In genomic region chr8:66860921-66861588, GRCm38 (mm10) we compare ENCODE assay signal across 8 mouse cellular contexts. TPM values are rescaled to one million over a fixed set of nuclear protein-coding genes. Genes with fewer than 3 reads are reported as not detected.
A peak's percentile ranks its signal among the peaks of the same experiment; 100 is the strongest.
DNase-seq lines count a peak whose midpoint lies in the region; TF ChIP-seq lines count a peak whose summit lies in the region.

No protein-coding gene starts in this region.

- peak; percentile 58 for DNase-seq in MEL (ENCODE audit: low read depth, low spot score)
- DNase-seq in fibroblast of lung, adult 2 months (ENCODE audit: low read depth), result peak; percentile 7
- DNase-seq in heart, postnatal 14 days, result peak; percentile 32 to 46
- peak; percentile 11 to 59 for DNase-seq in kidney, postnatal 36 days
- peak; percentile 46 to 51 for DNase-seq in lung, postnatal 4 days
- peak; percentile 37 for DNase-seq in right cerebral cortex, postnatal 4 days
- DNase-seq in frontal cortex, postnatal 25 days (ENCODE audit: low spot score in 2 of 2), result no peak

- peak in 1 of 2 experiments; percentile 45; a peak in 1 of 4 replicates for TF ChIP-seq POLR2A in MEL (IDR thresholded peaks at IDR 0.05; ENCODE audit: control insufficient read depth in 1 of 2, insufficient read depth in 1 of 2, low read depth in 1 of 2, low read length in 2 of 2, poor library complexity in 1 of 2)
- no peak for TF ChIP-seq POLR2A in bone marrow, adult 2 months (IDR thresholded peaks at IDR 0.05; ENCODE audit: borderline replicate concordance, control insufficient read depth, low read depth, low read length)

- no peak for TF ChIP-seq CTCF in MEL (IDR thresholded peaks at IDR 0.05 in 2 of 3, conservative IDR thresholded peaks at IDR 0.05 in 1 of 3; ENCODE audit: control insufficient read depth in 1 of 3, insufficient read depth in 1 of 3, low read depth in 2 of 3, low read length in 3 of 3, poor library complexity in 1 of 3, severe bottlenecking in 1 of 3)
- no peak for TF ChIP-seq CTCF in bone marrow, adult 2 months (IDR thresholded peaks at IDR 0.05; ENCODE audit: control insufficient read depth, insufficient read depth, low read length)

- H3K36me3 ChIP-seq in MEL (ENCODE audit: control insufficient read depth in 1 of 2, insufficient read depth in 2 of 2, low read length in 2 of 2), result peaks cover 14 to 29% of the 10 kb centered on the region in 2 experiments

- no peaks in the 10 kb centered on the region for H3K27me3 ChIP-seq in MEL (ENCODE audit: control insufficient read depth in 1 of 2, insufficient read depth in 2 of 2, low read length in 2 of 2)

- H3K4me3 ChIP-seq in MEL (ENCODE audit: control insufficient read depth in 1 of 2, insufficient read depth in 1 of 2, low read depth in 2 of 2, low read length in 2 of 2), result peak overlapping the region; percentile 58 to 65
- H3K4me3 ChIP-seq in bone marrow, adult 2 months (replicated peaks; ENCODE audit: control insufficient read depth, low read depth, low read length), result peak overlapping the region; percentile 49

- TF ChIP-seq RAD21 in MEL (IDR thresholded peaks at IDR 0.05; ENCODE audit: low read depth, low read length), result no peak

- H3K9ac ChIP-seq in MEL (ENCODE audit: control insufficient read depth, low read depth, low read length, poor library complexity, severe bottlenecking), result peak overlapping the region; percentile 93

- intact Hi-C loops in heart, postnatal 14 days (cut with DNase I), result no loop called here

- H3K4me1 ChIP-seq in MEL (ENCODE audit: control insufficient read depth in 1 of 2, insufficient read depth in 2 of 2, low read length in 2 of 2), result peaks cover 10 to 15% of the 10 kb centered on the region in 2 experiments; a peak in 3 of 4 replicates
- no peaks in the 10 kb centered on the region; the same call in 1 of the 2 replicates for H3K4me1 ChIP-seq in bone marrow, adult 2 months (ENCODE audit: control insufficient read depth, insufficient read depth, low read length)

- peak overlapping the region; percentile 59 for H3K27ac ChIP-seq in MEL (ENCODE audit: control insufficient read depth, low read depth, low read length)
- no peak overlapping the region for H3K27ac ChIP-seq in bone marrow, adult 2 months (ENCODE audit: control insufficient read depth, insufficient read depth, low read depth, low read length, poor library complexity)

- TF ChIP-seq EP300 in MEL (IDR thresholded peaks at IDR 0.05; ENCODE audit: low read depth in 1 of 2, low read length in 2 of 2), result no peak

- WGBS in bone marrow, adult 2 months, result under 1% methylated on average over 46 of the region's 46 CpGs

- H3K79me2 ChIP-seq in MEL (ENCODE audit: control insufficient read depth, insufficient read depth, low read length, poor library complexity), result peaks cover 51% of the 10 kb centered on the region

- H3K9me3 ChIP-seq in MEL (replicated peaks; ENCODE audit: insufficient read depth, low read length), result no peaks in the 10 kb centered on the region

TF ChIP-seq in MEL, 35 proteins besides CTCF, POLR2A, EP300 and RAD21:
- TF ChIP-seq CHD2 (IDR thresholded peaks at IDR 0.05; ENCODE audit: low read length) (no peak), USF1 (IDR thresholded peaks at IDR 0.05; ENCODE audit: low read depth, low read length) (peak; percentile 39; the same call in 1 of the 2 replicates), SIN3A (IDR thresholded peaks at IDR 0.05; ENCODE audit: low read length) (peak; percentile 51), MYC (IDR thresholded peaks at IDR 0.05; ENCODE audit: low read depth, low read length) (peak; percentile 94), RCOR1 (IDR thresholded peaks at IDR 0.05; ENCODE audit: low read depth, low read length) (no peak), CHD1 (IDR thresholded peaks at IDR 0.05; ENCODE audit: low read depth, low read length) (0 out of 2 replicates have a peak, but pooled peaks have one; percentile 27), MXI1 (IDR thresholded peaks at IDR 0.05; ENCODE audit: low read depth, low read length) (peak; percentile 95), MAX (IDR thresholded peaks at IDR 0.05; ENCODE audit: low read length) (peak; percentile 92)

RNA-seq across cellular contexts. Expression of gene Naf1, which starts 1.0 kb away (rescaled TPM):
- 11.1 TPM in 2 replicates for total RNA-seq in MEL (2012; rRNA removed)
- polyA plus RNA-seq in MEL (2012; ENCODE audit: insufficient read depth in 1 of 2, insufficient read length in 2 of 2, low read depth in 1 of 2, low replicate concordance in 2 of 2, missing spikeins in 1 of 2), result 10 to 100 TPM in 1 of 2 experiments, not detected in 1; 39.6 TPM
- polyA plus RNA-seq in bone marrow, adult 2 months (2011; ENCODE audit: insufficient read depth, insufficient read length, low replicate concordance, missing spikeins), result 2.3 and 6.7 TPM in 2 replicates
- 1 to 10 TPM; 5.5 to 5.9 TPM for total RNA-seq in heart, postnatal 14 days (2021)

Comparison
In these comparisons a context has a peak if more than half of its experiments do, and no peak if none do; other contexts are left out.
1. DNase-seq: peak in MEL (single experiment), fibroblast of lung, adult 2 months (single experiment), heart, postnatal 14 days (2 of 2), kidney, postnatal 36 days (2 of 2), lung, postnatal 4 days (2 of 2) and right cerebral cortex, postnatal 4 days (single experiment); none in frontal cortex, postnatal 25 days (0 of 2).